Mouse (Mus musculus) stomach, adult 2 months (tissue): ENCODE data around the gene Vmn1r101. TPM values are rescaled to one million over a fixed set of nuclear protein-coding genes. Genes with fewer than 3 reads are reported as not detected.

ENCODE experiments used
- polyA plus RNA-seq: library from polyadenylated mRNA; depleted of rRNA; stranded (reverse); fragments of >200 nt; gene quantifications from 2 replicates; pipeline ENCODE4 v1.2.3, GENCODE M21; 2012; rRNA removed

The Vmn1r101 gene
- polyA plus RNA-seq = not detected in 2 replicates

DNA sequence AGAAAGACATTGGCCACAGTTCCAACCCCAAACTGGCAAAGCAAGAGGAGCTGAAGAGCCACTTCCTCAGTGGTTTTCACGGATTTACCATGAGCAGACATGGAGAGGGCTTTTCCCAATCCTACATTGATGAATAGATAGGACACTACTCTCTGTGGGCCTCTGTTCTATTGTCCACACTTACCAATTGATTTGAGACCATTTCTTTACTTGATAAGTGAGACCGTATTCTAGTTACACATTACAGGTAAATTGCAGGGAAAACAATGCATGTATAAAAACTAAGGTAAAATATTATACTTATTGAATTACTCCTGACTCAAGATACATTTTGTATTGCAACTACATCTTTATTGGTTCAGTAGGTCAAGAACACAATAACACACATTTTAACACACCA is at the start of gene Vmn1r101:
Gene Vmn1r101, minus strand, starts transcription at position 101 of the 400 bp plus-strand sequence.

DNA sequence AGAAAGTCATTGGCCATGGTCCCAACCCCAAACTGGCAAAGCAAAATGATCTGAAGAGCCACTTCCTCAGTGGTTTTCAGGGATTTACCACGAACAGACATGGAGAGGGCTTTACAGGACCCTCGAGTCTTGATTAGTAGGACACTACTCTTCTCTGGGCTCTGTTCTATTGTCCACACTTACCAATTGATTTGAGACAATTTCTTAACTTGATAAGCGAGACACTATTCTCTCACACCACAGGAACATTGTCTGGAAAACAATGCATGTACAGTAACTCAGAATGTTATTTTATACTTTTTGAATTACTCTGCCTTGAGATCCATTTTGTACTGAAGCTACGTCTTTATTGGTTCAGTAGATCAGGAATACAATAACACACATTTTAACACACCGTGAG is 32.4 kb upstream of the Vmn1r101 start, which contains the start of gene Gm10670:
Gene Gm10670, minus strand, starts transcription at position 101 of the 400 bp plus-strand sequence.

GRCm38 (mm10) chr7:20417642-20418041 is 24.8 kb downstream of the Vmn1r101 start, which contains the start of gene Vmn1r100:
Gene Vmn1r100, plus strand, starts transcription at chr7:20417942.

Other genes with a start within 250 kb of the Vmn1r101 start
- not detected in 2 replicates for gene Vmn1r95, start 248.9 kb downstream of the Vmn1r101 start, polyA plus RNA-seq
- not detected in 2 replicates for gene Gm6164, start 237.0 kb downstream of the Vmn1r101 start, polyA plus RNA-seq
- not detected in 2 replicates for gene Gm4498, start 208.8 kb downstream of the Vmn1r101 start, polyA plus RNA-seq
- gene Gm5890, start 179.8 kb downstream of the Vmn1r101 start, polyA plus RNA-seq = not detected in 2 replicates
- gene Gm4133, start 108.5 kb downstream of the Vmn1r101 start, polyA plus RNA-seq = not detected in 2 replicates
- not detected in 2 replicates for gene Gm5728, start 67.2 kb downstream of the Vmn1r101 start, polyA plus RNA-seq
- not detected in 2 replicates for gene Vmn1r100, start 24.7 kb downstream of the Vmn1r101 start, polyA plus RNA-seq
- not detected in 2 replicates for gene Gm10670, start 32.3 kb upstream of the Vmn1r101 start, polyA plus RNA-seq
- not detected in 2 replicates for gene Vmn1r103, start 67.9 kb upstream of the Vmn1r101 start, polyA plus RNA-seq
- not detected in 2 replicates for gene Vmn1r104, start 91.2 kb upstream of the Vmn1r101 start, polyA plus RNA-seq
- gene Gm5726, start 103.2 kb upstream of the Vmn1r101 start, polyA plus RNA-seq = not detected in 2 replicates
- not detected in 2 replicates for gene Gm4141, start 133.6 kb upstream of the Vmn1r101 start, polyA plus RNA-seq
- not detected in 2 replicates for gene Gm4513, start 156.4 kb upstream of the Vmn1r101 start, polyA plus RNA-seq
- not detected in 2 replicates for gene Vmn1r107, start 226.3 kb upstream of the Vmn1r101 start, polyA plus RNA-seq